Mouse (Mus musculus): ENCODE data around the gene Npas3. TPM values are rescaled to one million over a fixed set of nuclear protein-coding genes. Genes with fewer than 3 reads are reported as not detected.

Npas3 gene
- polyA plus RNA-seq, 1 experiment from 2014 or later = 1.8 TPM

GRCm38 (mm10) chr12:53825898-53826605, 577.6 kb downstream of the Npas3 start:
- no peaks in the 10 kb centered on the region for H3K4me1 ChIP-seq
- H3K27me3 ChIP-seq (ENCODE audit: insufficient read depth, poor library complexity, severe bottlenecking) = no peaks in the 10 kb centered on the region
- WGBS = 58% methylated on average over 12 of the region's 12 CpGs
- peak; percentile 20 for DNase-seq (ENCODE audit: low spot score)
- H3K36me3 ChIP-seq = no peaks in the 10 kb centered on the region
- H3K9me3 ChIP-seq = no peaks in the 10 kb centered on the region
- H3K4me3 ChIP-seq = no peak overlapping the region
- no peak overlapping the region for H3K27ac ChIP-seq

- 76% methylated on average over 3 of the region's 3 CpGs for WGBS
- H3K4me1 ChIP-seq = no peaks in the 10 kb centered on the region
- H3K27me3 ChIP-seq (ENCODE audit: insufficient read depth, poor library complexity, severe bottlenecking) = no peaks in the 10 kb centered on the region
- H3K9me3 ChIP-seq = no peaks in the 10 kb centered on the region
- no peaks in the 10 kb centered on the region for H3K36me3 ChIP-seq
- H3K27ac ChIP-seq = no peak overlapping the region
- H3K4me3 ChIP-seq = no peak overlapping the region
- DNase-seq (ENCODE audit: low spot score) = peak; percentile 43
Measured at GRCm38 (mm10) chr12:53826812-53827211, 578.3 kb downstream of the Npas3 start.

- no peak overlapping the region for H3K4me3 ChIP-seq
- H3K9me3 ChIP-seq = no peaks in the 10 kb centered on the region
- DNase-seq (ENCODE audit: low spot score) = no peak
- WGBS = 54% methylated on average over 6 of the region's 6 CpGs
- 0 out of 2 replicates have a peak, but pooled peaks cover 3% of the 10 kb centered on the region for H3K4me1 ChIP-seq
- no peaks in the 10 kb centered on the region for H3K27me3 ChIP-seq (ENCODE audit: insufficient read depth, poor library complexity, severe bottlenecking)
- no peaks in the 10 kb centered on the region for H3K36me3 ChIP-seq
- H3K27ac ChIP-seq = no peak overlapping the region
Measured at GRCm38 (mm10) chr12:53832590-53832989, 584.1 kb downstream of the Npas3 start.

- Histone ChIP-seq H3K4me3 (no peak overlapping the region), H3K9me3 (no peaks in the 10 kb centered on the region), H3K27me3 (ENCODE audit: insufficient read depth, poor library complexity, severe bottlenecking) (no peaks in the 10 kb centered on the region), H3K27ac (no peak overlapping the region), H3K4me1 (peaks cover 6% of the 10 kb centered on the region; the same call in 1 of the 2 replicates), H3K36me3 (no peaks in the 10 kb centered on the region)
- no peak for DNase-seq (ENCODE audit: low spot score)
- 83% methylated on average over 2 of the region's 2 CpGs for whole genome bisulfite sequencing
Measured at GRCm38 (mm10) chr12:53833348-53833747, 584.9 kb downstream of the Npas3 start.

GRCm38 (mm10) chr12:53836031-53836790, 587.7 kb downstream of the Npas3 start:
- Histone ChIP-seq H3K36me3 (no peaks in the 10 kb centered on the region), H3K9me3 (no peaks in the 10 kb centered on the region), H3K4me1 (peaks cover 10% of the 10 kb centered on the region; the same call in 1 of the 2 replicates), H3K27me3 (ENCODE audit: insufficient read depth, poor library complexity, severe bottlenecking) (no peaks in the 10 kb centered on the region), H3K27ac (no peak overlapping the region), H3K4me3 (no peak overlapping the region)
- WGBS = 81% methylated on average over 27 of the region's 27 CpGs
- no peak for DNase-seq (ENCODE audit: low spot score)

- no peak for DNase-seq (ENCODE audit: low spot score)
- Histone ChIP-seq H3K36me3 (no peaks in the 10 kb centered on the region), H3K9me3 (no peaks in the 10 kb centered on the region), H3K4me1 (peaks cover 14% of the 10 kb centered on the region), H3K27me3 (ENCODE audit: insufficient read depth, poor library complexity, severe bottlenecking) (no peaks in the 10 kb centered on the region), H3K27ac (no peak overlapping the region), H3K4me3 (no peak overlapping the region)
- WGBS = 74% methylated on average over 15 of the region's 15 CpGs
Measured at GRCm38 (mm10) chr12:53837408-53837807, 588.9 kb downstream of the Npas3 start.

- Histone ChIP-seq H3K9me3 (no peaks in the 10 kb centered on the region), H3K36me3 (no peaks in the 10 kb centered on the region), H3K27me3 (ENCODE audit: insufficient read depth, poor library complexity, severe bottlenecking) (no peaks in the 10 kb centered on the region), H3K4me1 (peaks cover 12% of the 10 kb centered on the region), H3K27ac (no peak overlapping the region), H3K4me3 (no peak overlapping the region)
- 47% methylated on average over 7 of the region's 7 CpGs for WGBS
- DNase-seq (ENCODE audit: low spot score) = no peak
Measured at GRCm38 (mm10) chr12:53838541-53838940, 590.1 kb downstream of the Npas3 start.

- no peaks in the 10 kb centered on the region for H3K9me3 ChIP-seq
- H3K4me3 ChIP-seq = no peak overlapping the region
- no peak overlapping the region for H3K27ac ChIP-seq
- no peak for DNase-seq (ENCODE audit: low spot score)
- H3K27me3 ChIP-seq (ENCODE audit: insufficient read depth, poor library complexity, severe bottlenecking) = no peaks in the 10 kb centered on the region
- H3K36me3 ChIP-seq = no peaks in the 10 kb centered on the region
- H3K4me1 ChIP-seq = peaks cover 12% of the 10 kb centered on the region
- WGBS = 52% methylated on average over 16 of the region's 16 CpGs
Measured at GRCm38 (mm10) chr12:53841928-53842671, 593.6 kb downstream of the Npas3 start.

GRCm38 (mm10) chr12:53843626-53844025, 595.1 kb downstream of the Npas3 start:
- WGBS = 64% methylated on average over 3 of the region's 3 CpGs
- Histone ChIP-seq H3K27ac (no peak overlapping the region), H3K36me3 (no peaks in the 10 kb centered on the region)

GRCm38 (mm10) chr12:53846154-53846665, 597.7 kb downstream of the Npas3 start:
- Histone ChIP-seq H3K36me3 (no peaks in the 10 kb centered on the region), H3K4me3 (no peak overlapping the region), H3K27me3 (ENCODE audit: insufficient read depth, poor library complexity, severe bottlenecking) (no peaks in the 10 kb centered on the region), H3K9me3 (no peaks in the 10 kb centered on the region), H3K4me1 (peaks cover 6% of the 10 kb centered on the region), H3K27ac (no peak overlapping the region)
- WGBS = 78% methylated on average over 12 of the region's 12 CpGs
- no peak for DNase-seq (ENCODE audit: low spot score)

More at GRCm38 (mm10) chr12:53843626-53844025, 595.1 kb downstream of the Npas3 start:
- H3K4me1 ChIP-seq = peaks cover 7% of the 10 kb centered on the region
- H3K27me3 ChIP-seq (ENCODE audit: insufficient read depth, poor library complexity, severe bottlenecking) = no peaks in the 10 kb centered on the region
- no peaks in the 10 kb centered on the region for H3K9me3 ChIP-seq
- DNase-seq (ENCODE audit: low spot score) = no peak
- no peak overlapping the region for H3K4me3 ChIP-seq

- Histone ChIP-seq H3K27me3 (ENCODE audit: insufficient read depth, poor library complexity, severe bottlenecking) (no peaks in the 10 kb centered on the region), H3K4me3 (no peak overlapping the region), H3K27ac (no peak overlapping the region), H3K9me3 (no peaks in the 10 kb centered on the region), H3K36me3 (no peaks in the 10 kb centered on the region), H3K4me1 (no peaks in the 10 kb centered on the region)
- DNase-seq (ENCODE audit: low spot score) = no peak
- 70% methylated on average over 2 of the region's 2 CpGs for WGBS
Measured at GRCm38 (mm10) chr12:53849263-53849662, 600.8 kb downstream of the Npas3 start.

GRCm38 (mm10) chr12:53852432-53852831, 604.0 kb downstream of the Npas3 start:
- Histone ChIP-seq H3K4me3 (no peak overlapping the region), H3K27ac (no peak overlapping the region), H3K36me3 (no peaks in the 10 kb centered on the region), H3K9me3 (no peaks in the 10 kb centered on the region), H3K4me1 (no peaks in the 10 kb centered on the region), H3K27me3 (ENCODE audit: insufficient read depth, poor library complexity, severe bottlenecking) (no peaks in the 10 kb centered on the region)
- 77% methylated on average over 2 of the region's 2 CpGs for WGBS
- no peak for DNase-seq (ENCODE audit: low spot score)

- Histone ChIP-seq H3K9me3 (no peaks in the 10 kb centered on the region), H3K4me3 (no peak overlapping the region), H3K36me3 (no peaks in the 10 kb centered on the region), H3K27ac (no peak overlapping the region), H3K27me3 (ENCODE audit: insufficient read depth, poor library complexity, severe bottlenecking) (no peaks in the 10 kb centered on the region), H3K4me1 (no peaks in the 10 kb centered on the region)
- DNase-seq (ENCODE audit: low spot score) = no peak
Measured at GRCm38 (mm10) chr12:53860176-53860575, 611.7 kb downstream of the Npas3 start.
